Mouse (Mus musculus) limb, embryonic 12.5 days (tissue): ENCODE measurements at regions not wholly inside any gene's neighbourhood (a gene's known extent, or its start where the extent isn't known, plus 50 kb on each side); places are given as distances from the start of the nearest gene placed in this dataset.

ENCODE experiments used
- ATAC-seq: fragments of 200-750 bp; cut with Nextera tagmentation; 2 replicates; pipeline ENCODE4 v1.8.0; 2017; ENCODE audit warnings: low read depth, moderate TSS enrichment; ENCODE audit not compliant: insufficient number of reproducible peaks, insufficient read depth, low FRiP score, low TSS enrichment
- H3K27ac ChIP-seq: fragments of 300-500 bp; sonication (generic); 2 replicates; pipeline ENCODE4 v1.5.1; 2016; ENCODE audit warnings: mild to moderate bottlenecking, moderate library complexity
- H3K27me3 ChIP-seq: fragments of 300-500 bp; sonication (generic); 2 replicates; pipeline ENCODE4 v1.6.1; 2016; ENCODE audit warnings: mild to moderate bottlenecking, moderate library complexity
- H3K36me3 ChIP-seq: fragments of 300-500 bp; sonication (generic); 2 replicates; pipeline ENCODE4 v1.6.1; 2016; ENCODE audit warnings: mild to moderate bottlenecking, moderate library complexity
- H3K4me1 ChIP-seq: fragments of 300-500 bp; sonication (generic); replicated peaks from 2 replicates; pipeline ENCODE4 v1.6.1; 2016
- H3K4me2 ChIP-seq: fragments of 300-500 bp; sonication (generic); 2 replicates; pipeline ENCODE4 v1.6.1; 2016; ENCODE audit warnings: mild to moderate bottlenecking, moderate library complexity
- H3K4me3 ChIP-seq: fragments of 300-500 bp; sonication (generic); replicated peaks from 2 replicates; pipeline ENCODE4 v1.5.1; 2016; ENCODE audit warnings: mild to moderate bottlenecking
- H3K9ac ChIP-seq: fragments of 300-500 bp; sonication (generic); replicated peaks from 2 replicates; pipeline ENCODE4 v1.6.1; 2016; ENCODE audit warnings: mild to moderate bottlenecking, moderate library complexity
- H3K9me3 ChIP-seq: fragments of 300-500 bp; sonication (generic); 2 replicates; pipeline ENCODE4 v1.6.1; 2016; ENCODE audit warnings: mild to moderate bottlenecking, moderate library complexity
- WGBS: fragments of 180-500 bp; shearing (Covaris S2); methylation state at CpG from one replicate; pipeline ENCODE4 v1.1.7; 2016; 5-methylcytosine and 5-hydroxymethylcytosine counted together

DNA sequence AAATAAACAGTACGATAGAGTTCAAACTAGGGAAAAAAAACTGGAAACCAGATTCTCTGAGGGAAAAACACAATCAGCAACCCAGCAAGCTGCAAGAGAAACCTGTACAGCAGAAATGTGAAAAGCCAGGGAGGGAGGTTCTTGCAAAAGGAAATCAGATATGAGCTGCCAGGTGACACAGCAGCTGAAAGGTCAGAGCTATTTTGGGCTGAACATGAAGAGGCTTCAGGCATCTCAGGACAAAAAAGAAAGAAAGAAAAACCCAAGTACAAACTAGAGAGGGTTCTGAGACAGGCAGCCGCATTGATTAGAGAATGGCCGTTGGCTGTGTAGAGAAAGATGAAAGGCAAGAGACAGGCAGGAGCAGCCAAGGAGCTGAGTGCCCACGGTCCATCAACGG lies 434.5 kb downstream of the Nuf2 start:
- H3K27me3 ChIP-seq = no peaks in the 10 kb centered on the region
- H3K27ac ChIP-seq = no peak overlapping the region
- WGBS = 35% methylated on average over 5 of the region's 5 CpGs
- no peak overlapping the region for H3K9ac ChIP-seq
- H3K4me1 ChIP-seq = 0 out of 2 replicates have a peak, but pooled peaks cover 3% of the 10 kb centered on the region
- no peaks in the 10 kb centered on the region for H3K9me3 ChIP-seq
- no peak for ATAC-seq
- H3K4me3 ChIP-seq = no peak overlapping the region
- H3K4me2 ChIP-seq = no peak overlapping the region
- H3K36me3 ChIP-seq = no peaks in the 10 kb centered on the region

DNA sequence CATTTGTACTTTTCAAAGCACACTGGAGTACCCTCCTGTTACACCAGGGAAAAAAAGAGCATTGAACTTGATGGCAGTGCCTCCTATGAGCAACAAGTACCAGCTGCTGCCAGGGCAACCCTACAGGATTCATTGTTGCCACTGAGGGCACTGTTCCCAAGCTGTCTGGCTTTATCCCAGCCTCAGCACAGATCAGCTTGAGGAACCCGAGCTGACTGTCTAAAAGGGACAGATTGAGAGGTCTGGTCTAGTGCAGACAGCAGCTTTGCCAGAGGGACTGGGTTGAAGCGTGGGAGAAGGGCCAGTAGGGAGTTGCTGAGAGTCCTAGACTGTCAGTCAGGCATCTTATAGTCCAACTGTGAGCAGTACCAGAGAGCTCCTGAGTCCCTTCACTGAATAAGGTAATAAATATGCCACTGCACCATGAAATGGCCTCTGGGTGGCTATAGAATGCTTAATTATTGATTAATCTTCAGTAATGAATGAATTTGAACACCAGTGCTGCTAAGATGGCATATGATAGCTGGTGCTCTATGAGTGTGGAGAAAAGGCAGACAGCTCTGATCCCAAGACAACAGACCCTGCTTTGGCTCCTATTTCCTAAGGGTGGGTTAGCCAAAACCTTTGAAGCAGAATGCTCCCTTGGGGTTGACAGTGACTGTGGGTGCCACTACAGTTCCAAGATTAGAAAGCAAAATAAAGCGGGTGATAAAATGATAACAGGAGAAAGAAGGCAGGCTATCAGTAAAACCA lies 437.5 kb downstream of the Nuf2 start:
- ATAC-seq = no peak
- H3K9ac ChIP-seq = no peak overlapping the region
- no peak overlapping the region for H3K27ac ChIP-seq
- H3K9me3 ChIP-seq = no peaks in the 10 kb centered on the region
- H3K4me1 ChIP-seq = 0 out of 2 replicates have a peak, but pooled peaks cover 3% of the 10 kb centered on the region
- H3K36me3 ChIP-seq = no peaks in the 10 kb centered on the region
- no peak overlapping the region for H3K4me2 ChIP-seq
- WGBS = 68% methylated on average over 3 of the region's 3 CpGs
- no peak overlapping the region for H3K4me3 ChIP-seq
- H3K27me3 ChIP-seq = no peaks in the 10 kb centered on the region

DNA sequence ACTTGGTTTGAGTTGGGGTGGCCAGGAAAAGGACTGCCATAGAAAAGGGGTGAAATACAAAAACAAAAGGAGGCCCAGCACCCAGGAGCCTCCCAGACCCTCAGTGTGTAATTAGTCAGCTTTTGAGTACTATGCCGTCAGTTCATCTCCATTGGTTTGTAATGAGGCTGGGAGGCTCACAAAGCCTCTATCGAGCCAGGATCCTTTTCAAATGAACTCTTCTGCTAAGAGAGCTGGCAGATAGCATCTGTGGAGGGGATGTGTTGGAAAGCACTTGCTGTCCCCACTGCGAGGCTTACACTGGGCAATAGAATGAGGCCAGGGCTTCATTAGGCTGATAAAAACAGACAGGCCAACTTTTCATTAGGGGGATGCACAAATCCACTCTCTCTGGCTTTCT lies 445.2 kb downstream of the Nuf2 start:
- ATAC-seq = no peak
- H3K9ac ChIP-seq = no peak overlapping the region
- whole genome bisulfite sequencing = 70% methylated on average over 3 of the region's 3 CpGs

DNA sequence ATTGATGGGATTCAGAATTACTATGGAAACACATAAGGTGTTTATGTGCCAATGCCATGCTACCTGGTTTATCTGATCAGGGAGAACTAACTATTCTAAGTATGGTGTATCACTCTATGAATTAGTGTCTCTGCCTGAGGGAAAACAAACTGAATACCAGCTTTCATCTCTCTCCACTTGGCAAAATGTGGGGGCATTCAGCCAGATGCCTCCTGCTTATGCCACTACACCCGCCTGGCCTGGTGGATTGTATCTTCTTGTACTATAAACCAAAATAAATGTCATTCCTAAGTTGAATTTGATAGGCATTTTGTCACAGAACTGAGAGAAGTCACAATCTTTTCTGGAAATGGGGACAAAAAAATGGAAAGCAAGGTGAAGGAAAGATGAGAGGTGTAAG lies 450.6 kb downstream of the Nuf2 start:
- no peak overlapping the region for H3K9ac ChIP-seq
- 91% methylated on average over 1 of the region's 1 CpGs for WGBS
- no peak overlapping the region for H3K27ac ChIP-seq
- no peaks in the 10 kb centered on the region for H3K4me1 ChIP-seq
- no peaks in the 10 kb centered on the region for H3K9me3 ChIP-seq
- no peaks in the 10 kb centered on the region for H3K27me3 ChIP-seq
- H3K4me2 ChIP-seq = no peak overlapping the region
- H3K4me3 ChIP-seq = no peak overlapping the region
- ATAC-seq = no peak
- no peaks in the 10 kb centered on the region for H3K36me3 ChIP-seq

More for the DNA sequence above, 445.2 kb downstream of the Nuf2 start:
- Histone ChIP-seq H3K4me2 (no peak overlapping the region), H3K9me3 (no peaks in the 10 kb centered on the region), H3K27ac (no peak overlapping the region), H3K4me3 (no peak overlapping the region), H3K27me3 (no peaks in the 10 kb centered on the region), H3K36me3 (no peaks in the 10 kb centered on the region), H3K4me1 (no peaks in the 10 kb centered on the region)

GRCm38 (mm10) chr1:169077228-169077627 lies 454.0 kb downstream of the Nuf2 start:
- Histone ChIP-seq H3K9ac (no peak overlapping the region), H3K4me3 (no peak overlapping the region), H3K36me3 (no peaks in the 10 kb centered on the region), H3K4me1 (peaks cover 4% of the 10 kb centered on the region; the same call in 1 of the 2 replicates), H3K27me3 (no peaks in the 10 kb centered on the region), H3K4me2 (no peak overlapping the region), H3K27ac (no peak overlapping the region), H3K9me3 (no peaks in the 10 kb centered on the region)
- no peak for ATAC-seq
- WGBS = over 99% methylated on average over 5 of the region's 5 CpGs

DNA sequence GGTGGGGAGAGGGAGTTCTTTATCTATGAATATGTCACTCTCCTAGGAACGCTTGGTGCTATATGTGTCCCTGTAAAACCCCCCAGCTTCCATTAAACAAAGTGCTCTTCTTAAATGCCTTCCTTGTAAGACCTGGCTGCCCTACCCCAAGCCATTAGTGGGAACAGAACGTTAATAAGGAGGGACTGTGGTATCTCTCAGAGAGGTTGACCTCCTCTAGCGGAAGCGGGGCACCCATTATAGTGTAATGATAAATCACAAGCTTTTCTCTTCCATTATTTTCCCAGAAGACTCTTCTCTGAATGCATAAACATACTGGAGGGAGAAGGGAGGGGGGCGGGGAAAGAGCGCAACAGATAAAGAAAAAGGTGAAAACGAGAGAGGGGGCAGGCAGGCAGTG lies 455.3 kb downstream of the Nuf2 start:
- H3K4me2 ChIP-seq = no peak overlapping the region
- H3K27me3 ChIP-seq = no peaks in the 10 kb centered on the region
- H3K27ac ChIP-seq = no peak overlapping the region
- 64% methylated on average over 7 of the region's 7 CpGs for WGBS
- no peak for ATAC-seq
- no peak overlapping the region for H3K4me3 ChIP-seq
- H3K36me3 ChIP-seq = no peaks in the 10 kb centered on the region
- peaks cover 4% of the 10 kb centered on the region; the same call in 1 of the 2 replicates for H3K4me1 ChIP-seq
- H3K9ac ChIP-seq = no peak overlapping the region
- H3K9me3 ChIP-seq = no peaks in the 10 kb centered on the region

DNA sequence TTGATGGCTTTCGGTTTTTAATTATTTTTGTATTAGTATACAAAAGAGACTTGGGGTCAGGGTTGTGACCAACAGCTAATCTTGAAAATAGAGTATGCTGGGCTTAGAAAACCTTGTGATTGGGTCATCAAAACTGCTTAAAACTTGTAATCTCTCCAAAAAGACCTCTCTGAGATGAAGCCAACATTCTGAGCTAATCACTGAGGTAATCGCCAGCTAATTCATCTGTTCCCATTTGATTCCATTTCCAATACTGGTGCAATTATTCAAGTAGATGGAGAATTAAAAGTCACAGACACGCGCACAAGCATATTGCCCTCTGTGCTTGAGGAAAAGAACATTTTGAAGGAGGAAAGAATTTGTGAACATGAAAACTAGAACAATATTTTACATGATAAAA lies 459.9 kb downstream of the Nuf2 start:
- 99% methylated on average over 4 of the region's 4 CpGs for WGBS
- H3K36me3 ChIP-seq = no peaks in the 10 kb centered on the region

DNA sequence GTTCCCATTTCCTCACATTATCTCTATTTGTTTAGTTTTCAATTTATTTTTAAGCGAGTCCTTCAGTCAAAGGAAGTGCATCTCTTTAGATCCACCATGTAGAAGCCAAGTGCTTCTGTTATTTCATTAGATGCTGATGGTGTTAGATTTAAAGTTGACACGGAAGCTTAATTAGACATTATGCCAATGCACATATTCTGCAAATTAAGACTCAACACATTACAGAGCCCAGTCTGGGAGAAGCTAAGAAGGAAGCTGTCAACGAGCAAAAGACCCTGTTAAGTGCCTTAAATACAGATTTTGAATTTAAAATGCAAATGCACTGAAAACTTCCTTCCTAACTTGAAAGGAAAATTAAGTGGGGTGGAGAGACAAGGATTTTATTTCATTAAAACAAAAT lies 461.6 kb downstream of the Nuf2 start:
- no peaks in the 10 kb centered on the region for H3K4me1 ChIP-seq
- ATAC-seq = no peak
- no peak overlapping the region for H3K4me2 ChIP-seq
- no peaks in the 10 kb centered on the region for H3K36me3 ChIP-seq
- no peaks in the 10 kb centered on the region for H3K27me3 ChIP-seq
- WGBS = 81% methylated on average over 3 of the region's 3 CpGs
- no peak overlapping the region for H3K9ac ChIP-seq
- no peak overlapping the region for H3K27ac ChIP-seq
- H3K4me3 ChIP-seq = no peak overlapping the region
- no peaks in the 10 kb centered on the region for H3K9me3 ChIP-seq

More for the DNA sequence above, 459.9 kb downstream of the Nuf2 start:
- Histone ChIP-seq H3K4me3 (no peak overlapping the region), H3K27me3 (no peaks in the 10 kb centered on the region), H3K9me3 (no peaks in the 10 kb centered on the region), H3K4me1 (peaks cover 4% of the 10 kb centered on the region; the same call in 1 of the 2 replicates), H3K9ac (no peak overlapping the region), H3K4me2 (no peak overlapping the region), H3K27ac (no peak overlapping the region)
- ATAC-seq = no peak

- H3K27me3 ChIP-seq = no peaks in the 10 kb centered on the region
- 49% methylated on average over 4 of the region's 4 CpGs for WGBS
These were observed 464.5 kb downstream of the Nuf2 start for GRCm38 (mm10) chr1:169066795-169067194.

DNA sequence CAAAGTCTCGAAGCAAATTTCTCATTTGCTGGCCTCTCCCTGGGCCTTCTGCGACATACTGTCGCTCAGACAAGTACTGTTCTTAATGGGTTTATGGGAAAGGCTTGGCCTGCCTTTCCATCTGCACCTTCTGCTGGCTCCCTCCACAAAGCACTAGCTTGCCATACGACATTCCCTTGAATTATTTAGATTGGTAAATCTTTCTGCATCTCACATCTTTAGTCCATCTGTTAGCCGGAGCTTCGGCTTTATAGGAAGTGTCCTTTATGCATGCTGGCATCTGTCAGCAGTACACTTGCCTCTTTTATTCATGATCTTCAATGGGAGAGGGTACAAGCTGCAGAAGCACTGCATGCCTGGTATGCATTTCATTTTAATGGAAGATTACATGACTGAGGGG lies 470.6 kb downstream of the Nuf2 start:
- Histone ChIP-seq H3K4me1 (no peaks in the 10 kb centered on the region), H3K4me3 (no peak overlapping the region), H3K36me3 (no peaks in the 10 kb centered on the region), H3K4me2 (no peak overlapping the region), H3K27me3 (no peaks in the 10 kb centered on the region), H3K9ac (no peak overlapping the region), H3K9me3 (no peaks in the 10 kb centered on the region), H3K27ac (no peak overlapping the region)
- no peak for ATAC-seq
- WGBS = 73% methylated on average over 6 of the region's 6 CpGs

More at GRCm38 (mm10) chr1:169066795-169067194, 464.5 kb downstream of the Nuf2 start:
- no peak overlapping the region for H3K9ac ChIP-seq
- no peak overlapping the region for H3K4me3 ChIP-seq
- H3K4me1 ChIP-seq = no peaks in the 10 kb centered on the region
- no peak for ATAC-seq
- no peak overlapping the region for H3K27ac ChIP-seq
- no peaks in the 10 kb centered on the region for H3K9me3 ChIP-seq
- no peak overlapping the region for H3K4me2 ChIP-seq
- no peaks in the 10 kb centered on the region for H3K36me3 ChIP-seq

DNA sequence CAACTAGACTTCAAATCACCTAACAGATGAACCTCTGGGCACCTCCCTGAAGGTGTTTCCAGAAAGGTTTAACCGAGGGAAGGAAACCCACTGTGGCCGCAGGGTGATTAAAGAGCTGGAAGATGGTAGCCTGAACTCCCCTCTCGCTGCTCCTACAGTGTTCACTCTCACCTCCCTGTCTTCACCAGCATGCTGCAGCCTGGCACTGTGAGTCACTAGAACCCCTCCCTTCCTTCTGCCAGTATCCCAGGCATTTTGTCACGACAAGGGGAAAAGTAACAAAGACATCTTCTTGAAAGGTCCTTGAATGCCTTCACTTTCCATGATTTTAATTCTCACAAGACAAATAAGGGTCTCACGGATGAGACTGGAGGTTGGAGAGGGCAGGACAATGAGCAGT lies 471.1 kb downstream of the Nuf2 start:
- Histone ChIP-seq H3K4me3 (no peak overlapping the region), H3K9me3 (no peaks in the 10 kb centered on the region), H3K27me3 (no peaks in the 10 kb centered on the region), H3K4me1 (no peaks in the 10 kb centered on the region), H3K4me2 (no peak overlapping the region), H3K27ac (no peak overlapping the region), H3K36me3 (no peaks in the 10 kb centered on the region), H3K9ac (no peak overlapping the region)
- ATAC-seq = no peak
- 78% methylated on average over 5 of the region's 5 CpGs for WGBS

DNA sequence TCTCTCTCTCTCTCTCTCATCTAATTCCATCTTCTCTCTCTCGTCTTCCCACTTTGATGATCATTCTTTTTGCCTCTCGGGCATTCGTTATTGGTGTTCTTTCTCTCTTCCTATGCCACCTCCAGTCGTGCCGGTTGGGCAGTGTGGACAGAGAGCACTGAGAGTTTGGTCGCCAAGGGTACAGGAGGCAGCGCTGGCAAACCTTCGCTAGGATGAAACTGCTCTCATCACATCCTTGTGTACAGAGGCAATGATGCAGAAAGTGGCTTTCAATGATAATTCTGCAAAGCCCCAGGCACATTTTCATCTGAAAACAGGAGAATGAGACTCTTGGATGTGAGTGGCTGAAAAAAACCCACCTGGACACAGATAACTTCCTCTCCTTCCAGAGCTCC lies 479.4 kb downstream of the Nuf2 start:
- Histone ChIP-seq H3K9me3 (no peaks in the 10 kb centered on the region), H3K27ac (no peak overlapping the region), H3K4me2 (no peak overlapping the region; the same call in 1 of the 2 replicates), H3K36me3 (no peaks in the 10 kb centered on the region), H3K4me1 (no peaks in the 10 kb centered on the region), H3K27me3 (no peaks in the 10 kb centered on the region), H3K4me3 (no peak overlapping the region), H3K9ac (no peak overlapping the region)
- 61% methylated on average over 8 of the region's 8 CpGs for WGBS
- no peak for ATAC-seq
